Mouse (Mus musculus) heart, embryonic 14.5 days (tissue): ENCODE data around the gene Igdcc3. TPM values are rescaled to one million over a fixed set of nuclear protein-coding genes. Genes with fewer than 3 reads are reported as not detected.

Experiments used
- ATAC-seq: fragments of 200-750 bp; cut with Nextera tagmentation; 2 replicates; pipeline ENCODE4 v1.8.0; 2017; ENCODE audit warnings: low read depth, moderate TSS enrichment; ENCODE audit not compliant: insufficient number of reproducible peaks, insufficient read depth, low FRiP score
- H3K27ac ChIP-seq, 2 experiments: fragments of 200-500 bp in 1 of 2; fragments of 300-500 bp in 1 of 2; sonication (generic) in 1 of 2; replicated peaks in 1 of 2; 2 replicates each; pipeline ENCODE4 v1.5.1; 2012 to 2014; ENCODE audit warnings: low read depth in 2 of 2, low read length in 2 of 2, control low read depth in 1 of 2, mild to moderate bottlenecking in 1 of 2, mixed read lengths in 1 of 2; ENCODE audit not compliant: control insufficient read depth in 1 of 2, insufficient read depth in 1 of 2
- H3K27me3 ChIP-seq: fragments of 300-500 bp; sonication (generic); 2 replicates; pipeline ENCODE4 v1.6.1; 2014; ENCODE audit warnings: mild to moderate bottlenecking, low read length, control low read depth; ENCODE audit not compliant: control insufficient read depth, insufficient read depth
- H3K36me3 ChIP-seq: fragments of 300-500 bp; sonication (generic); 2 replicates; pipeline ENCODE4 v1.6.1; 2014; ENCODE audit warnings: mild to moderate bottlenecking, control low read depth, low read length, mixed read lengths; ENCODE audit not compliant: control insufficient read depth, insufficient read depth
- H3K4me1 ChIP-seq, 2 experiments: fragments of 200-500 bp in 1 of 2; fragments of 300-500 bp in 1 of 2; sonication (generic) in 1 of 2; 2 replicates each; pipeline ENCODE4 v1.6.1; 2012 to 2014; ENCODE audit warnings: low read length in 2 of 2, control low read depth in 1 of 2, mixed read lengths in 1 of 2; ENCODE audit not compliant: control insufficient read depth in 2 of 2, insufficient read depth in 2 of 2
- H3K4me2 ChIP-seq: fragments of 300-500 bp; sonication (generic); 2 replicates; pipeline ENCODE4 v1.6.1; 2014; ENCODE audit warnings: mild to moderate bottlenecking, low read length
- H3K4me3 ChIP-seq, 2 experiments: fragments of 200-500 bp in 1 of 2; fragments of 300-500 bp in 1 of 2; sonication (generic) in 1 of 2; 2 replicates each; pipeline ENCODE4 v1.5.1; 2012 to 2014; ENCODE audit warnings: low read length in 2 of 2, mild to moderate bottlenecking in 2 of 2, control low read depth in 1 of 2, low read depth in 1 of 2, moderate library complexity in 1 of 2; ENCODE audit not compliant: control insufficient read depth in 1 of 2, insufficient read depth in 1 of 2
- H3K9ac ChIP-seq: fragments of 300-500 bp; sonication (generic); 2 replicates; pipeline ENCODE4 v1.6.1; 2014; ENCODE audit warnings: mild to moderate bottlenecking, low read length
- H3K9me3 ChIP-seq: fragments of 300-500 bp; sonication (generic); 2 replicates; pipeline ENCODE4 v1.6.1; 2016; ENCODE audit warnings: low read length, control low read depth; ENCODE audit not compliant: control insufficient read depth
- WGBS: fragments of 180-500 bp; shearing (Covaris S2); extraction: QIAGEN DNeasy Blood & Tissue Kit; methylation state at CpG from one replicate; pipeline ENCODE4 v1.1.7; 2014; 5-methylcytosine and 5-hydroxymethylcytosine counted together
- polyA plus RNA-seq: library from polyadenylated mRNA; unstranded; fragments of >200 nt; fragmentation: Nextera tagmentation; extraction: Ambion mirVana; gene quantifications from 2 replicates; pipeline ENCODE4 v1.2.1, GENCODE M21; 2014

Gene Igdcc3
- polyA plus RNA-seq, 1 experiment from 2014 or later: 0.36 TPM

DNA sequence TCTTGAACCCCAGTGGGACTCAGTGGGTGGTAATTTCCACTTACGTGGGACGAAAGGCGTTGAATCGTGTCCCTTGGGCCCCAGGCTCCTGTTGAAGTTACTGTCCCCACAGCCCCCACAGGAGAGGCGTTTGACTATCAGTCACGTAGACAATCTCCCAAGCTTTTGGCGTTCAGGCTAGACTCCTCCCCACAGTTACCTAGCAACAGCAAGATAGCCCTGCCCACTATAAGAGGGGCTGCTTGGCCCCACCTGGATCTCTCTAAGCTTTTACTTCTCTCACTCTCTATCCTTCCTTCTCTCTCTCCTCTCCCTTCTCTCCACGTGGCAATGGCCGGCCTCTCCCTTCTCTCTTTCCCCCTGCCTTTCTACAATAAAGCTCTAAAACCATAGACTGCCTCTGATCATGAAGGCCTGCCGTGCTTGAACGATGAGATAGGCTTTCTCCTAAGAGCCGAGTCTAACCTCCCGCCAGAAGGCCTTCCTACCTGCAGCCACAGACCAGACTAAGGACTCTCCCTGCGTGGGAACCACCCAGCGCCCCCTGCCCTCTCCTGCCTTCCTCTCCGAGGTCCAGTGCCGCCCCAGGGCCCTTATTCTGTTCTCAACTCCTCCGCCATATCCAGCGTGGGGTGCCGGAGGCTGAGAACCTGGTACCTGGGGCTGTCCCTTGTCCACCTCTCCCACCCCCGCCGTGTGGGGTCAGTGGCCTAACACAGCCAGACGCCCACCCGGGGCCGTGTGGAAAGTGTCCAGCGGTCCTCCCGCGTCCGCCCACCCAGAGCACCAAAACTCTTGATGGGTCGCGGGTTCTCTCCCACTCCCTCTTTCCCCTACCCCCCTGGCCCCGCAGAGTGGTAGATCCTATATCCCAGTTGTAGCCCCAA, 67.5 kb downstream of the Igdcc3 start:
- ATAC-seq: no peak
- WGBS: 86% methylated on average over 32 of the region's 32 CpGs
- no peak overlapping the region for H3K27ac ChIP-seq

DNA sequence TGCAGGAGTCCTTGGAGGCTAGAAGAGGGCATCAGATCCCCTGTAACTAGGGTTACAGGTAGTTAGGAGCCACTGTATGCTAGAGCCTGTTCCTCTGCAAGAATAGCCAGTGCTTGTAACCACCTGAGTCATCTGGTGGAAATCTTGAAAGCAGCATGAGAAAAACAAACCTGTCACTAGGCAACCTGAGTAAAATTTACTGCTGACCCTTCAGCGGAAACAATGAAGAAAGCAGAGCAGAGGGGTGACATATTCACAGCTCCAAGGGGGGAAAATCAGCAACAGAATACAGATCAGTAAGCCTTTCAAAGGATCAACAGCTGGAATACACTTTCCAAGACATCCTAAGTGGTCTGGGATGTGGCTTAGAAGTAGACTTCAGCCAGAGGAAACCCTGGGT, 70.6 kb downstream of the Igdcc3 start:
- peaks cover 6% of the 10 kb centered on the region; the same call in 1 of the 2 replicates for H3K9me3 ChIP-seq
- H3K27me3 ChIP-seq: no peaks in the 10 kb centered on the region
- peaks cover 2 to 8% of the 10 kb centered on the region in 2 experiments; a peak in 3 of 4 replicates for H3K4me1 ChIP-seq
- no peak for ATAC-seq
- H3K4me2 ChIP-seq: no peak overlapping the region
- H3K4me3 ChIP-seq: no peak overlapping the region
- H3K27ac ChIP-seq: no peak overlapping the region
- no peaks in the 10 kb centered on the region for H3K36me3 ChIP-seq
- H3K9ac ChIP-seq: no peak overlapping the region
- 29% methylated on average over 1 of the region's 1 CpGs for WGBS

More for the DNA sequence above, 67.5 kb downstream of the Igdcc3 start:
- Histone ChIP-seq H3K9ac (no peak overlapping the region), H3K36me3 (no peaks in the 10 kb centered on the region), H3K4me3 (no peak overlapping the region), H3K4me2 (no peak overlapping the region), H3K4me1 (no peaks in the 10 kb centered on the region), H3K9me3 (peaks cover 6% of the 10 kb centered on the region; the same call in 1 of the 2 replicates), H3K27me3 (no peaks in the 10 kb centered on the region)

DNA sequence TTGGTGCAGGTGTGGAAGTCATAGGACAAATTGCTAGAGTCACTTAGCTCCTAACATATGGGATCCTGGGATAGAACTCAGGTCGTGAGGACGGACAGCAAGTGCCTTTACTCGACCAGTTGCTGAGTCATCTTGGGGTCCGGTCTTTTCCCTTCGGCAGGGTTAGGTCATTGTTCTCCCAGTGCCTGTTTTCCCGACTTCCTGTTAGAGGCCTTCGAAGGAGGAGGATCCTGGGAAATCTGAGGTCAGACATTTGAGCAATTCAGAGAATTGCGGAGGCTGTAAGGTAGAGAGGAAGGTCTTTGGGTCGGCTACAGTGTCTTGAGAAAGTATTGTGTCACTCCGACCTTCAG, 73.4 kb downstream of the Igdcc3 start:
- Histone ChIP-seq H3K27me3 (no peaks in the 10 kb centered on the region), H3K4me1 (peaks cover 2 to 8% of the 10 kb centered on the region in 2 experiments; a peak in 3 of 4 replicates), H3K4me2 (peak overlapping the region; percentile 74), H3K9ac (peak overlapping the region; percentile 82), H3K4me3 (peak overlapping the region; percentile 59 to 76), H3K27ac (peak overlapping the region; percentile 83 to 89), H3K36me3 (no peaks in the 10 kb centered on the region), H3K9me3 (no peaks in the 10 kb centered on the region)
- no peak for ATAC-seq
- WGBS: 20% methylated on average over 10 of the region's 10 CpGs

DNA sequence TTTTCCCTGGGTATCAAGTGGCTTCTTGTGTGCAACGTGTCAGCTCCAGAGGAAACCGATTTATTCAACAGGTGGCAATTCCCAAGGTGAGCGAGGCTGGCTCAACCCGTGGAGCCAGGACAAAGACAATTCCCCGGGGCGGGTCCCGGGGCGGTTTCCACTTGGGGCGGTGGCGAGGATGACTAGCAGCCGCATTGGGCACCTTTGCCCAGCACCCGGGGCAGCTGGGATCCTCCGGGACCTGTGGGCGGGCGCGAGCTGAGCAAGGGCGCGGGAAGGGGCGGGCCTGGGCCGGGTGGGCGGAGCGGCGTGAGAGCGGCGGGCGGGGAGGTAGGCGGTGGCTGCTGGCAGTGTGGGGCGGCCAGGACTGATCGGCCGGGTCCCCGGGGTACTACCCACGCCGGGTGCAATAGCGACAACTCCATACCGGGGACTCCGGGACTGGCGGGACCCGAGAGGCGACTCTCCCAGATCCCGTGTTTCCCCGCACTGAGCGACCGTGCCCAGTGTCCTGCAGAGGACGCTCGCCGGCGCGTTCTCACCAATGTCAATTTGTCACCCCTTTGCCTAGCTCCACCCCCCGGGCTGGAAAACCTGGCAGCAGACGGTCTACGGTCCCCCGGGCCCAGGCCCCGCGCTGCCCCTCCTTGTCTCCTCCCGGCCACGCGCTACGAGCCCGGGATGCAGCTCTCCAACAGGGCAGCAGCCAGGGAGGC, 73.9 kb downstream of the Igdcc3 start:
- H3K9ac ChIP-seq: peak overlapping the region; percentile 82
- no peaks in the 10 kb centered on the region for H3K9me3 ChIP-seq
- peak overlapping the region; percentile 59 to 76 for H3K4me3 ChIP-seq
- peak overlapping the region; percentile 74 for H3K4me2 ChIP-seq
- peak overlapping the region; percentile 83 to 89 for H3K27ac ChIP-seq
- H3K27me3 ChIP-seq: no peaks in the 10 kb centered on the region
- ATAC-seq: peak; percentile 96
- peaks cover 2 to 8% of the 10 kb centered on the region in 2 experiments; a peak in 3 of 4 replicates for H3K4me1 ChIP-seq
- WGBS: under 1% methylated on average over 53 of the region's 59 CpGs
- no peaks in the 10 kb centered on the region for H3K36me3 ChIP-seq

DNA sequence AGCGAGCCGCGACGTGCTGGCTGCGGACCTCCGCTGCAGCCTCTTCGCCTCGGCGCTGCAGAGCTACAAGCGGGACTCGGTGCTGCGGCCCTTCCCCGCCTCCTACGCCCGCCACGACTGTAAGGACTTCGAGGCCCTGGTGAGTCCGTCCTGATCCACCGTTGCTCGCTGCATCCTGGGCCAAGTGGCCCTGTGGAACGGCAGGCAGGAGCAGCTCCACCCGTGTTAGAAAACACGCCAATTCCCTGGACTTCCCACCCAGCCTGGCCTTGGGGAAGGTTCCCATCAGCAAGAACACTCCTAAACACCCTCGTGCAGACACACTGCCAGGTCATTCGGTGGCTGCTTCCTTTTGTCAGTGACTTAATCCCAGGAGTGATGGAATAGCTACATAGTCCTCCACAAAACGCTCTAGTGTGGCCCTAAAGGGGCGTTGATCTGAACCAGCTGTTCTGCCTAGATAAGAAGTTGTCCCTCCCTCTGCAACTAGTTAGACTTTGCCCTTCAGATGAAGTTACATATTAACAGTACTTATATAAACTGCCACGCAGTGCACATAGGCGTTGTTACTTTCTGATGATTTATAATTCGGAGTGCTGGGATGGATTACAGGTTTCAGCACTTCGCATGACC, 74.6 kb downstream of the Igdcc3 start:
- WGBS: 10% methylated on average over 31 of the region's 31 CpGs
- H3K27me3 ChIP-seq: no peaks in the 10 kb centered on the region
- H3K27ac ChIP-seq: peak overlapping the region; percentile 67 to 89
- peak; percentile 41; the same call in 1 of the 2 replicates for ATAC-seq
- H3K4me3 ChIP-seq: peak overlapping the region; percentile 59 to 76
- H3K36me3 ChIP-seq: no peaks in the 10 kb centered on the region
- peaks cover 2 to 8% of the 10 kb centered on the region in 2 experiments; a peak in 3 of 4 replicates for H3K4me1 ChIP-seq
- H3K9me3 ChIP-seq: no peaks in the 10 kb centered on the region
- peak overlapping the region; percentile 82 for H3K9ac ChIP-seq
- peak overlapping the region; percentile 74 for H3K4me2 ChIP-seq

DNA sequence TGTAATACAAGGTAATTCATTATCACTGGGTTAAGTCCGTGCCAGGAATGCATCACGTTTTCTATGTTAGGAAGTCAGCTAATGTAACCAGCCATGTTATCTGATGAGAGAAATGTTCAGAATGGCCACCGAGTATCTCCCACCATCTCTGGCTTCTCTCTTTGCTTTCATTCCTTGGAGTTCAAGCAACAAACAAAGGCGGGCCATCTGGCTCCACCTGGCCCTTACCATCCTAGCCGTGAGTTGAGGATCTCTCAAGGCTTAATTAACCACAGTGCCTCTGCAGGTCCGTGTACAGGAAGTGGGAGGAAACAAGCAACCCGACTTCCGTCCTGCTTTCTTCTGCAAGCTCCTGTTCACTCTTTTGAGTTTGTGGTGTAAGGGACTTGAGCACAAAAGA, 76.0 kb downstream of the Igdcc3 start:
- no peak for ATAC-seq
- no peaks in the 10 kb centered on the region for H3K27me3 ChIP-seq
- 58% methylated on average over 8 of the region's 8 CpGs for WGBS

DNA sequence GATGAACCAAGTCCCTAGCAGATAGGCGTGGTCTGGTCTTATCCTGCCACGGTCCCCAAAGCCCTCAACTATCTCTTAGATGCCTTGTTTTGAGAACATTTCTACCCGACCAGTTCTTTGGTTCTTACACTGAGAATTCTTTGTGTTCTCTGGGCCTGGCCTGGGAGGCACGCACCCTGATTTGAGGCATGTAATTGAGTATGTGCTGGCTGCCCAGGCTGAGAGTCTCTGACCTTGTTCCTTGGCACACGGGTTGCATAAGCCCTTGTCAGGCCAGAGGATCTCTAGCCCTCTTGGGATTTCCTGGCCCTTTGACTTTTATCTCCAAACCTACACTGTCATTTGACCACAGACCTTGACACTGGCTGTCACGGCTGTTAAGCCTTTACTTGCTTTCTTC, 76.7 kb downstream of the Igdcc3 start:
- Histone ChIP-seq H3K4me3 (no peak overlapping the region), H3K4me2 (no peak overlapping the region), H3K36me3 (no peaks in the 10 kb centered on the region), H3K9me3 (no peaks in the 10 kb centered on the region), H3K9ac (no peak overlapping the region), H3K27ac (no peak overlapping the region), H3K27me3 (no peaks in the 10 kb centered on the region), H3K4me1 (peaks cover 2 to 8% of the 10 kb centered on the region in 2 experiments; a peak in 3 of 4 replicates)
- 61% methylated on average over 6 of the region's 6 CpGs for WGBS
- no peak for ATAC-seq

More for the DNA sequence above, 76.0 kb downstream of the Igdcc3 start:
- H3K27ac ChIP-seq: no peak overlapping the region
- H3K9me3 ChIP-seq: no peaks in the 10 kb centered on the region
- no peak overlapping the region for H3K4me3 ChIP-seq
- peaks cover 2 to 8% of the 10 kb centered on the region in 2 experiments; a peak in 3 of 4 replicates for H3K4me1 ChIP-seq
- no peak overlapping the region for H3K9ac ChIP-seq
- no peaks in the 10 kb centered on the region for H3K36me3 ChIP-seq
- H3K4me2 ChIP-seq: no peak overlapping the region
